Mouse (Mus musculus): ENCODE measurements around the gene Gm2000. TPM values are rescaled to one million over a fixed set of nuclear protein-coding genes. Genes with fewer than 3 reads are reported as not detected.

Gm2000 gene
- polyA plus RNA-seq, 1 experiment: 1,070 TPM

GRCm38 (mm10) chr1:156408004-156408403 is 42.2 kb downstream of the Gm2000 start:
- H3K27me3 ChIP-seq (ENCODE audit: control insufficient read depth, insufficient read depth, insufficient read length): no peaks in the 10 kb centered on the region

GRCm38 (mm10) chr1:156408521-156408920 is 42.7 kb downstream of the Gm2000 start:
- peak overlapping the region; percentile 62 for H3K4me2 ChIP-seq (ENCODE audit: low read depth)
- H3K27me3 ChIP-seq (ENCODE audit: control insufficient read depth, insufficient read depth, insufficient read length): no peaks in the 10 kb centered on the region
- H3K36me3 ChIP-seq (ENCODE audit: control insufficient read depth, insufficient read depth): no peaks in the 10 kb centered on the region
- TF ChIP-seq SRF (IDR thresholded peaks at IDR 0.05; ENCODE audit: control insufficient read depth, insufficient read length, low read depth) (no peak), USF1 (IDR thresholded peaks at IDR 0.05; ENCODE audit: low read depth) (no peak), REST (IDR thresholded peaks at IDR 0.05; ENCODE audit: insufficient read depth, insufficient read length) (no peak), MYOG (IDR thresholded peaks at IDR 0.05; ENCODE audit: control insufficient read depth in 1 of 3, insufficient read depth in 1 of 3, insufficient read length in 2 of 3, low read depth in 2 of 3) (no peak), MYOD1 (IDR thresholded peaks at IDR 0.05; ENCODE audit: control insufficient read depth in 1 of 3, insufficient read length in 2 of 3, low read depth in 2 of 3) (peak in 1 of 3 experiments; percentile 5), POLR2A (IDR thresholded peaks at IDR 0.05; ENCODE audit: insufficient read length, low read depth) (no peak), E2F4 (IDR thresholded peaks at IDR 0.05; ENCODE audit: insufficient read depth) (no peak)
- no peaks in the 10 kb centered on the region for H3K79me2 ChIP-seq (ENCODE audit: control insufficient read depth, insufficient read depth)
- H3ac ChIP-seq (ENCODE audit: control insufficient read depth, insufficient read length): no peak overlapping the region
- no peak overlapping the region for H3K4me3 ChIP-seq

More at GRCm38 (mm10) chr1:156408004-156408403, 42.2 kb downstream of the Gm2000 start:
- Histone ChIP-seq H3K36me3 (ENCODE audit: control insufficient read depth, insufficient read depth) (no peaks in the 10 kb centered on the region), H3ac (ENCODE audit: control insufficient read depth, insufficient read length) (no peak overlapping the region), H3K4me3 (no peak overlapping the region), H3K79me2 (ENCODE audit: control insufficient read depth, insufficient read depth) (no peaks in the 10 kb centered on the region), H3K4me2 (ENCODE audit: low read depth) (peak overlapping the region; percentile 62)
- TF ChIP-seq SRF (IDR thresholded peaks at IDR 0.05; ENCODE audit: control insufficient read depth, insufficient read length, low read depth): no peak
- TF ChIP-seq MYOD1 (IDR thresholded peaks at IDR 0.05; ENCODE audit: control insufficient read depth in 1 of 3, insufficient read length in 2 of 3, low read depth in 2 of 3): peak; percentile 8 to 87 (median 85)
- TF ChIP-seq TCF3 (IDR thresholded peaks at IDR 0.05; ENCODE audit: insufficient read length, low read depth): peak; percentile 68
- TF ChIP-seq E2F4 (IDR thresholded peaks at IDR 0.05; ENCODE audit: insufficient read depth): no peak
- TF ChIP-seq POLR2A (IDR thresholded peaks at IDR 0.05; ENCODE audit: insufficient read length, low read depth): no peak
- TF ChIP-seq REST (IDR thresholded peaks at IDR 0.05; ENCODE audit: insufficient read depth, insufficient read length): no peak
- no peak for TF ChIP-seq USF1 (IDR thresholded peaks at IDR 0.05; ENCODE audit: low read depth)
- TF ChIP-seq MAX (IDR thresholded peaks at IDR 0.05; ENCODE audit: low read depth): no peak
- TF ChIP-seq POLR2AphosphoS2 (IDR thresholded peaks at IDR 0.05; ENCODE audit: insufficient read length, low read depth): no peak
- TF ChIP-seq CEBPB (IDR thresholded peaks at IDR 0.05; ENCODE audit: insufficient read depth, poor library complexity, severe bottlenecking): peak; percentile 51; the same call in 1 of the 2 replicates
- peak; percentile 88 for TF ChIP-seq TCF12 (IDR thresholded peaks at IDR 0.05; ENCODE audit: insufficient read depth, poor library complexity, severe bottlenecking)
- peak in 2 of 3 experiments; percentile 48 to 82 for TF ChIP-seq MYOG (IDR thresholded peaks at IDR 0.05; ENCODE audit: control insufficient read depth in 1 of 3, insufficient read depth in 1 of 3, insufficient read length in 2 of 3, low read depth in 2 of 3)

Other genes with a start within 250 kb of the Gm2000 start
- not detected for gene Fam163a, start 161.0 kb upstream of the Gm2000 start, polyA plus RNA-seq (2012; fragmentation: generic; extraction: Trizol)
- gene Tdrd5, start 62.4 kb upstream of the Gm2000 start, polyA plus RNA-seq (2012; fragmentation: generic; extraction: Trizol): 0.05 TPM
- 0.02 TPM for gene Nphs2, start 55.3 kb upstream of the Gm2000 start, polyA plus RNA-seq (2012; fragmentation: generic; extraction: Trizol)
- 0.11 TPM for gene Axdnd1, start 55.1 kb downstream of the Gm2000 start, polyA plus RNA-seq (2012; fragmentation: generic; extraction: Trizol)
- 42.2 TPM for gene Soat1, start 108.3 kb downstream of the Gm2000 start, polyA plus RNA-seq (2012; fragmentation: generic; extraction: Trizol)
- gene Gm10031, start 158.0 kb downstream of the Gm2000 start, polyA plus RNA-seq (2012; fragmentation: generic; extraction: Trizol): 3.6 TPM
- gene Abl2, start 192.7 kb downstream of the Gm2000 start, polyA plus RNA-seq (2012; fragmentation: generic; extraction: Trizol): 17.9 TPM